Mouse (Mus musculus): Measurements from ENCODE around the gene Agap2.

GRCm38 (mm10) chr10:127075080-127075479 is at the start of gene Agap2:
- TF ChIP-seq CTCF (IDR thresholded peaks at IDR 0.05; ENCODE audit: low read depth, low read length) (no peak), POLR2A (IDR thresholded peaks at IDR 0.05; ENCODE audit: borderline replicate concordance, low read depth, low read length) (no peak)

Data from bone marrow macrophage, adult 2 months (primary cell).